Mouse (Mus musculus): ENCODE data around the gene Irak1bp1. TPM values are rescaled to one million over a fixed set of nuclear protein-coding genes. Genes with fewer than 3 reads are reported as not detected.

The Irak1bp1 gene
- polyA plus RNA-seq (2017; shearing (Covaris generic)) = 0.40 TPM

GRCm38 (mm10) chr9:82829007-82829689 lies at the start of gene Irak1bp1:
Gene Irak1bp1 (plus strand): TSS chr9:82829540.

Other genes with a start within 250 kb of the Irak1bp1 start
- gene Phip, start 146.0 kb downstream of the Irak1bp1 start, polyA plus RNA-seq (2017; shearing (Covaris generic)) = 144 TPM